Mouse (Mus musculus): Measurements from ENCODE around the gene Micu2. TPM values are rescaled to one million over a fixed set of nuclear protein-coding genes. Genes with fewer than 3 reads are reported as not detected.

The Micu2 gene
- polyA plus RNA-seq (2015; fragmentation: Nextera tagmentation; extraction: Ambion mirVana), result 71.9 and 75.8 TPM in 2 replicates

DNA sequence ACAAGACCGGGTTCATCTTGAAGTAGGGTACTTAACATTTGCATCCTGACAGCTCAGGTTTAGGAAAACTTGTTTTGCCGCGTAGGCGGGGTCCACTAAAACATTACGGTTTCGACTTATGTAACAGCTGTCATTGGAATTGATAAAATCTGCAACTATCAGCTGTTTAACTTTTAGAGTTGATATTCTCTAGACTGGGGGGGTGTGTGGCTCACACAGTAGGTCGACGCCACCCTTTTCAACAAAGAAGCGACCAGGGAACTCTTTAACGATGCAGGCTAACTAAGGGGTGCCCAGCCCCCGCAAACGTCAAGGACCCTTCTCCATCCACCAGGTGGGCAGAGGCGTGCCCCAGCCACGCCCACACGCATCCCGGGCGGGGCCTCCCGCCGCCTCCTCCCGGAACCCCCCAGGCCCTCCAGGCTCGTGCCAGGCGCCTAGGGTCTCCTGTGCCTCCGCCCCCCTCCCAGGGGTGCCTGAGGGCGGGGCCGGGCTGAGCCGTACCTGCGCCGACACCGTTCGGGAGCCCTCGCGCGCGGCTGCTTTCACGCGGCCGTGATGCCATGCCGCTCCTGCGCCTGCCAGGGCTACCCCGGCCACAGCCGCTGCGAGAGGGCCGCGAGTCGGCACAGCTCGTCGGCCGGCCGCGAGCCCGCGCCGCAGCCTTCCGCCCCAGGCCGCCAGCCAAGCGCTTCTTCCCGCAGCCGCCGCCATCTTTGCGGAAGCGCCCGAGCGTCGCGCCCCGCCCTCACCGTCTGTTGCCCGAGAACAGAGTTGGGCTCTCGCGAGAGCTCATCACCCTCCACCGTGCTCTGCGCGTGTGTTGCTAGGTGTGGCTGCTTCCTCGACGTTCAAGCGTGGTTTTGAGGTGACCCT lies at the start of gene Micu2:
Gene Micu2, minus strand, starts transcription at position 737 of the 876 bp plus-strand sequence.
- 3% methylated on average over 71 of the region's 76 CpGs for WGBS
- Histone ChIP-seq H3K4me3 (ENCODE audit: low read depth, low read length) (peak within 1 kb of the TSS; percentile 95), H3K27ac (ENCODE audit: low read length) (peak within 1 kb of the TSS; percentile 87), H3K4me1 (ENCODE audit: control insufficient read depth, insufficient read depth, low read length) (peaks cover 13% of the 10 kb centered on the region), H3K27me3 (ENCODE audit: control insufficient read depth, insufficient read depth, low read depth, low read length) (no peaks in the 10 kb centered on the region), H3K36me3 (ENCODE audit: control insufficient read depth, insufficient read depth, low read length) (no peaks in the 10 kb centered on the region), H3K4me2 (ENCODE audit: low read length) (peak within 1 kb of the TSS; percentile 80), H3K9ac (ENCODE audit: low read depth, low read length) (peak within 1 kb of the TSS; percentile 97), H3K9me3 (replicated peaks; ENCODE audit: control insufficient read depth, low read length, poor library complexity, severe bottlenecking) (no peaks in the 10 kb centered on the region)
- peak; percentile 99 for ATAC-seq

GRCm38 (mm10) chr14:58046639-58047284 lies 47.7 kb upstream of the Micu2 start:
- Histone ChIP-seq H3K27ac (ENCODE audit: low read length) (no peak overlapping the region), H3K27me3 (ENCODE audit: control insufficient read depth, insufficient read depth, low read depth, low read length) (no peaks in the 10 kb centered on the region), H3K4me3 (ENCODE audit: low read depth, low read length) (no peak overlapping the region), H3K9ac (ENCODE audit: low read depth, low read length) (no peak overlapping the region), H3K9me3 (replicated peaks; ENCODE audit: control insufficient read depth, low read length, poor library complexity, severe bottlenecking) (no peaks in the 10 kb centered on the region), H3K36me3 (ENCODE audit: control insufficient read depth, insufficient read depth, low read length) (no peaks in the 10 kb centered on the region), H3K4me2 (ENCODE audit: low read length) (no peak overlapping the region), H3K4me1 (ENCODE audit: control insufficient read depth, insufficient read depth, low read length) (no peaks in the 10 kb centered on the region)
- WGBS, result 78% methylated on average over 4 of the region's 4 CpGs
- no peak for ATAC-seq

- Histone ChIP-seq H3K27ac (ENCODE audit: low read length) (no peak overlapping the region), H3K4me1 (ENCODE audit: control insufficient read depth, insufficient read depth, low read length) (no peaks in the 10 kb centered on the region), H3K36me3 (ENCODE audit: control insufficient read depth, insufficient read depth, low read length) (no peaks in the 10 kb centered on the region), H3K4me3 (ENCODE audit: low read depth, low read length) (no peak overlapping the region), H3K9ac (ENCODE audit: low read depth, low read length) (no peak overlapping the region), H3K27me3 (ENCODE audit: control insufficient read depth, insufficient read depth, low read depth, low read length) (no peaks in the 10 kb centered on the region), H3K4me2 (ENCODE audit: low read length) (no peak overlapping the region), H3K9me3 (replicated peaks; ENCODE audit: control insufficient read depth, low read length, poor library complexity, severe bottlenecking) (no peaks in the 10 kb centered on the region)
- no peak for ATAC-seq
- WGBS, result 26% methylated on average over 6 of the region's 6 CpGs
These were observed 37.1 kb upstream of the Micu2 start for GRCm38 (mm10) chr14:58036174-58036573.

GRCm38 (mm10) chr14:58034567-58034966 lies 35.5 kb upstream of the Micu2 start:
- no peak overlapping the region for H3K4me3 ChIP-seq (ENCODE audit: low read depth, low read length)
- WGBS, result 9% methylated on average over 8 of the region's 8 CpGs
- no peak for ATAC-seq
- no peaks in the 10 kb centered on the region for H3K9me3 ChIP-seq (replicated peaks; ENCODE audit: control insufficient read depth, low read length, poor library complexity, severe bottlenecking)
- H3K27ac ChIP-seq (ENCODE audit: low read length), result no peak overlapping the region
- no peak overlapping the region for H3K9ac ChIP-seq (ENCODE audit: low read depth, low read length)
- no peaks in the 10 kb centered on the region for H3K4me1 ChIP-seq (ENCODE audit: control insufficient read depth, insufficient read depth, low read length)
- H3K4me2 ChIP-seq (ENCODE audit: low read length), result 0 out of 2 replicates have a peak overlapping the region, but pooled peaks have one; percentile 29
- no peaks in the 10 kb centered on the region for H3K27me3 ChIP-seq (ENCODE audit: control insufficient read depth, insufficient read depth, low read depth, low read length)
- H3K36me3 ChIP-seq (ENCODE audit: control insufficient read depth, insufficient read depth, low read length), result no peaks in the 10 kb centered on the region

- Histone ChIP-seq H3K36me3 (ENCODE audit: control insufficient read depth, insufficient read depth, low read length) (no peaks in the 10 kb centered on the region), H3K9me3 (replicated peaks; ENCODE audit: control insufficient read depth, low read length, poor library complexity, severe bottlenecking) (no peaks in the 10 kb centered on the region; the same call in 1 of the 2 replicates), H3K4me2 (ENCODE audit: low read length) (no peak overlapping the region), H3K27ac (ENCODE audit: low read length) (no peak overlapping the region), H3K27me3 (ENCODE audit: control insufficient read depth, insufficient read depth, low read depth, low read length) (no peaks in the 10 kb centered on the region), H3K4me3 (ENCODE audit: low read depth, low read length) (no peak overlapping the region), H3K4me1 (ENCODE audit: control insufficient read depth, insufficient read depth, low read length) (no peaks in the 10 kb centered on the region), H3K9ac (ENCODE audit: low read depth, low read length) (no peak overlapping the region)
- WGBS, result 35% methylated on average over 2 of the region's 2 CpGs
- no peak for ATAC-seq
These were observed 19.8 kb upstream of the Micu2 start for GRCm38 (mm10) chr14:58018869-58019268.

DNA sequence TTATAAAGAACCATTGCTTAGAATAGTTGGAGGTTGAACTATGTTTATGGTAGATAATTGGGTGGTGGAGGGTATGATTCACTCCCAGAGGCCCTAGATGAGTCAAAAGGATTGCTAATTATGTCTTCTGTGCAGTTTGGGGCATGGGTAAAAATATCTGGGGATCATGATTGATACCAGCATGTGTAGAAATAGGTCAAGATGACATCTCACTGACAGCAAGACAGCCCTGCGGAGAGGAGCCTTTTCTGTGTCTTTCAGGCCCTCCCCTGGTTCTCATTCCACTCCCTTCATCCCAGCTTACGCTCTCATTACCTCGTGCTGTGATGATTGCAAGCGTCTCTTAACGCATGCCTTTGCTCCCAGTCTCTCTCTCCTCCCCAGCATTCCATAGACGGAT lies 4.8 kb upstream of the Micu2 start:
- WGBS, result 66% methylated on average over 6 of the region's 6 CpGs
- Histone ChIP-seq H3K27ac (ENCODE audit: low read length) (no peak overlapping the region), H3K9ac (ENCODE audit: low read depth, low read length) (no peak overlapping the region), H3K4me1 (ENCODE audit: control insufficient read depth, insufficient read depth, low read length) (peaks cover 5% of the 10 kb centered on the region), H3K4me2 (ENCODE audit: low read length) (no peak overlapping the region), H3K27me3 (ENCODE audit: control insufficient read depth, insufficient read depth, low read depth, low read length) (no peaks in the 10 kb centered on the region), H3K36me3 (ENCODE audit: control insufficient read depth, insufficient read depth, low read length) (no peaks in the 10 kb centered on the region), H3K9me3 (replicated peaks; ENCODE audit: control insufficient read depth, low read length, poor library complexity, severe bottlenecking) (no peaks in the 10 kb centered on the region), H3K4me3 (ENCODE audit: low read depth, low read length) (no peak overlapping the region)
- ATAC-seq, result no peak

- no peak for ATAC-seq
- no peaks in the 10 kb centered on the region for H3K9me3 ChIP-seq (replicated peaks; ENCODE audit: control insufficient read depth, low read length, poor library complexity, severe bottlenecking)
- no peaks in the 10 kb centered on the region for H3K36me3 ChIP-seq (ENCODE audit: control insufficient read depth, insufficient read depth, low read length)
- H3K27me3 ChIP-seq (ENCODE audit: control insufficient read depth, insufficient read depth, low read depth, low read length), result no peaks in the 10 kb centered on the region
- H3K9ac ChIP-seq (ENCODE audit: low read depth, low read length), result no peak overlapping the region
- H3K4me3 ChIP-seq (ENCODE audit: low read depth, low read length), result no peak overlapping the region
- H3K4me2 ChIP-seq (ENCODE audit: low read length), result no peak overlapping the region
- peaks cover 11% of the 10 kb centered on the region for H3K4me1 ChIP-seq (ENCODE audit: control insufficient read depth, insufficient read depth, low read length)
- no peak overlapping the region for H3K27ac ChIP-seq (ENCODE audit: low read length)
- WGBS, result 94% methylated on average over 1 of the region's 1 CpGs
These were observed 3.1 kb upstream of the Micu2 start for GRCm38 (mm10) chr14:58002161-58002560.

DNA sequence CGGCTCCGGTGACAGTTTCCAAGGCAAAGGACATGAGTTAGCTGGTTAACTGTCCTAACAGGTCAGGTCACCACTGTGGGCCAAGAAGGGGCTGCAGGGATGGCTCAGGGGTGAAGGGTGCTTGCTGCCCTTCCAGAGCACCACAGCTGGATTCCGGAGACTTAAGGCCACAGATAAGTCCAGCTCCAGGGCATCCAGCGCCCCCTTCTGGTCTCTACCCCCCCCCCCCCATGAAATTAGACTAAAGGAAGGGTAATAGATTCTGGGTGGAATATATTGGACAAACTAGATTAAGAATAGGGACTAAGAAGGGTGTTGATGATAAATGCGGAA lies 306 bp upstream of the Micu2 start:
- Histone ChIP-seq H3K36me3 (ENCODE audit: control insufficient read depth, insufficient read depth, low read length) (no peaks in the 10 kb centered on the region), H3K9me3 (replicated peaks; ENCODE audit: control insufficient read depth, low read length, poor library complexity, severe bottlenecking) (no peaks in the 10 kb centered on the region), H3K27me3 (ENCODE audit: control insufficient read depth, insufficient read depth, low read depth, low read length) (no peaks in the 10 kb centered on the region), H3K4me2 (ENCODE audit: low read length) (peak overlapping the region; percentile 80), H3K27ac (ENCODE audit: low read length) (peak overlapping the region; percentile 87), H3K4me3 (ENCODE audit: low read depth, low read length) (peak overlapping the region; percentile 95), H3K4me1 (ENCODE audit: control insufficient read depth, insufficient read depth, low read length) (peaks cover 13% of the 10 kb centered on the region), H3K9ac (ENCODE audit: low read depth, low read length) (peak overlapping the region; percentile 97; the same call in 1 of the 2 replicates)
- WGBS, result 34% methylated on average over 5 of the region's 5 CpGs
- peak; percentile 1; the same call in 1 of the 2 replicates for ATAC-seq

- no peaks in the 10 kb centered on the region for H3K27me3 ChIP-seq (ENCODE audit: control insufficient read depth, insufficient read depth, low read depth, low read length)
- no peaks in the 10 kb centered on the region for H3K36me3 ChIP-seq (ENCODE audit: control insufficient read depth, insufficient read depth, low read length)
- H3K9me3 ChIP-seq (replicated peaks; ENCODE audit: control insufficient read depth, low read length, poor library complexity, severe bottlenecking), result no peaks in the 10 kb centered on the region
- 85% methylated on average over 1 of the region's 1 CpGs for whole genome bisulfite sequencing
- ATAC-seq, result no peak
- H3K9ac ChIP-seq (ENCODE audit: low read depth, low read length), result no peak overlapping the region
- H3K4me1 ChIP-seq (ENCODE audit: control insufficient read depth, insufficient read depth, low read length), result peaks cover 13% of the 10 kb centered on the region
- no peak overlapping the region for H3K27ac ChIP-seq (ENCODE audit: low read length)
- no peak overlapping the region for H3K4me3 ChIP-seq (ENCODE audit: low read depth, low read length)
- H3K4me2 ChIP-seq (ENCODE audit: low read length), result no peak overlapping the region
These were observed 1.6 kb downstream of the Micu2 start for GRCm38 (mm10) chr14:57997431-57997830.
